Mouse (Mus musculus) retina, postnatal 7 days (tissue): ENCODE data around the gene Spdl1.
"Not testable (repeated sequence)": the region's sequence is repeated elsewhere in the genome, so short reads cannot be mapped to it uniquely, and the experiment has no call there.

Source experiments
- DNase-seq: peaks from one replicate; pipeline ENCODE4 v3.0.0-alpha.2; 2012; ENCODE audit warnings: low read depth, low spot score

The Spdl1 gene

GRCm38 (mm10) chr11:34805026-34805425, 28.4 kb downstream of the Spdl1 start:
- not testable (repeated sequence) for DNase-seq

- DNase-seq: not testable (repeated sequence)
Measured at GRCm38 (mm10) chr11:34798066-34798465, 35.4 kb downstream of the Spdl1 start.

GRCm38 (mm10) chr11:34796097-34796496, 37.3 kb downstream of the Spdl1 start:
- no peak for DNase-seq

- DNase-seq: no peak
Measured at GRCm38 (mm10) chr11:34791872-34792271, 41.6 kb downstream of the Spdl1 start.

- no peak for DNase-seq
Measured at GRCm38 (mm10) chr11:34784864-34785263, 48.6 kb downstream of the Spdl1 start.

GRCm38 (mm10) chr11:34783587-34784043, 49.8 kb downstream of the Spdl1 start, which contains the start of gene Dock2:
TSS of gene Dock2 (minus strand) at chr11:34783892.
- no peak for DNase-seq

GRCm38 (mm10) chr11:34782516-34783430, 50.7 kb downstream of the Spdl1 start:
- DNase-seq: no peak

GRCm38 (mm10) chr11:34780786-34781185, 52.7 kb downstream of the Spdl1 start:
- DNase-seq: no peak

- no peak for DNase-seq
Measured at GRCm38 (mm10) chr11:34779966-34780365, 53.5 kb downstream of the Spdl1 start.

GRCm38 (mm10) chr11:34778351-34778750, 55.1 kb downstream of the Spdl1 start:
- DNase-seq: no peak

- DNase-seq: no peak
Measured at GRCm38 (mm10) chr11:34777529-34777928, 55.9 kb downstream of the Spdl1 start.

- DNase-seq: no peak
Measured at GRCm38 (mm10) chr11:34776054-34776453, 57.4 kb downstream of the Spdl1 start.

- no peak for DNase-seq
Measured at GRCm38 (mm10) chr11:34774636-34775035, 58.8 kb downstream of the Spdl1 start.

GRCm38 (mm10) chr11:34773304-34773895, 60.0 kb downstream of the Spdl1 start:
- DNase-seq: no peak

GRCm38 (mm10) chr11:34771221-34771986, 62.0 kb downstream of the Spdl1 start:
- DNase-seq: no peak

- DNase-seq: no peak
Measured at GRCm38 (mm10) chr11:34770666-34771065, 62.8 kb downstream of the Spdl1 start.

- no peak for DNase-seq
Measured at GRCm38 (mm10) chr11:34769946-34770345, 63.5 kb downstream of the Spdl1 start.

GRCm38 (mm10) chr11:34769396-34769795, 64.0 kb downstream of the Spdl1 start:
- DNase-seq: no peak

GRCm38 (mm10) chr11:34763739-34764361, 69.6 kb downstream of the Spdl1 start:
- no peak for DNase-seq

- DNase-seq: no peak
Measured at GRCm38 (mm10) chr11:34762570-34763127, 70.8 kb downstream of the Spdl1 start.

- no peak for DNase-seq
Measured at GRCm38 (mm10) chr11:34762125-34762524, 71.3 kb downstream of the Spdl1 start.
